Mouse (Mus musculus) adrenal gland, postnatal 25 days (tissue): ENCODE data around the gene Fam205c. TPM values are rescaled to one million over a fixed set of nuclear protein-coding genes. Genes with fewer than 3 reads are reported as not detected.
"Not testable (repeated sequence)": the region's sequence is repeated elsewhere in the genome, so short reads cannot be mapped to it uniquely, and the experiment has no call there.

Source experiments
- DNase-seq: peaks from one replicate; pipeline ENCODE4 v3.0.0; 2021; ENCODE audit warnings: mixed read lengths
- total RNA-seq: library from RNA; stranded (reverse); gene quantifications from 2 replicates; pipeline ENCODE4 v1.2.3, GENCODE M21; 2021

Fam205c gene
- total RNA-seq, 1 experiment from 2014 or later, result not detected

GRCm38 (mm10) chr4:42876586-42877291 lies 2.7 kb upstream of the Fam205c start:
- DNase-seq, result peak; percentile 11

- no peak for DNase-seq
Measured at GRCm38 (mm10) chr4:42872746-42873435, 1.1 kb downstream of the Fam205c start.

- DNase-seq, result no peak
Measured at GRCm38 (mm10) chr4:42872151-42872550, 1.9 kb downstream of the Fam205c start.

- DNase-seq, result no peak
Measured at GRCm38 (mm10) chr4:42870748-42871147, 3.3 kb downstream of the Fam205c start.

GRCm38 (mm10) chr4:42868193-42868592 lies 5.8 kb downstream of the Fam205c start:
- DNase-seq, result no peak

GRCm38 (mm10) chr4:42867390-42867789 lies 6.6 kb downstream of the Fam205c start:
- DNase-seq, result no peak

GRCm38 (mm10) chr4:42863487-42863886 lies 10.5 kb downstream of the Fam205c start:
- DNase-seq, result not testable (repeated sequence)

GRCm38 (mm10) chr4:42860483-42860882 lies 13.6 kb downstream of the Fam205c start:
- DNase-seq, result not testable (repeated sequence)

- DNase-seq, result not testable (repeated sequence)
Measured at GRCm38 (mm10) chr4:42856671-42857070, 17.4 kb downstream of the Fam205c start, which contains the start of gene Gm12394. Gene Gm12394, minus strand, starts transcription at chr4:42856771.

- not testable (repeated sequence) for DNase-seq
Measured at GRCm38 (mm10) chr4:42853788-42854187, 20.2 kb downstream of the Fam205c start, which contains the start of gene Fam205a1. Gene Fam205a1, minus strand, starts transcription at chr4:42853888.

Other genes starting within 250 kb of the Fam205c start
- 3.7 and 4.2 TPM in 2 replicates for gene Gm2564, start 244.5 kb downstream of the Fam205c start, total RNA-seq
- 20.7 TPM in 1 of 2 replicates, not detected in the other for gene Ccl27b, start 219.0 kb downstream of the Fam205c start, total RNA-seq
- gene Il11ra2, start 212.3 kb downstream of the Fam205c start, total RNA-seq, result not detected in 2 replicates
- not detected in 2 replicates for gene 4930578G10Rik, start 138.7 kb downstream of the Fam205c start, total RNA-seq
- 1.1 and 2.3 TPM in 2 replicates for gene Ccl19, start 117.7 kb downstream of the Fam205c start, total RNA-seq
- gene Ccl21a, start 100.2 kb downstream of the Fam205c start, total RNA-seq, result 0.76 and 3.9 TPM in 2 replicates
- not detected in 2 replicates for gene Fam205a1, start 20.3 kb downstream of the Fam205c start, total RNA-seq
- gene Gm12394, start 17.5 kb downstream of the Fam205c start, total RNA-seq, result 0.18 TPM in 1 of 2 replicates, not detected in the other
- 0.57 and 0.73 TPM in 2 replicates for gene Phf24, start 42.4 kb upstream of the Fam205c start, total RNA-seq
- gene Dnajb5, start 75.6 kb upstream of the Fam205c start, total RNA-seq, result 12.5 TPM in 2 replicates
- not detected in 2 replicates for gene 1700022I11Rik, start 95.4 kb upstream of the Fam205c start, total RNA-seq
- 299 and 392 TPM in 2 replicates for gene Vcp, start 126.3 kb upstream of the Fam205c start, total RNA-seq
- gene Fancg, start 136.3 kb upstream of the Fam205c start, total RNA-seq, result 15.7 and 20.9 TPM in 2 replicates
- gene Pigo, start 151.6 kb upstream of the Fam205c start, total RNA-seq, result 26.1 and 27.5 TPM in 2 replicates
- 227 and 270 TPM in 2 replicates for gene Stoml2, start 157.5 kb upstream of the Fam205c start, total RNA-seq
- 58.7 and 63.6 TPM in 2 replicates for gene Fam214b, start 172.0 kb upstream of the Fam205c start, total RNA-seq
- 12.4 and 13.2 TPM in 2 replicates for gene Unc13b, start 184.7 kb upstream of the Fam205c start, total RNA-seq